Mouse (Mus musculus) fat pad, adult 2 months (tissue): ENCODE measurements around the gene Adcy9.
"Not testable (repeated sequence)": the region's sequence is repeated elsewhere in the genome, so short reads cannot be mapped to it uniquely, and the experiment has no call there.

Source experiments
- DNase-seq: peaks from one replicate; pipeline ENCODE4 v3.0.0-alpha.2; 2011; ENCODE audit warnings: low read depth, low spot score; ENCODE audit errors: extremely low read depth

Gene Adcy9

DNA sequence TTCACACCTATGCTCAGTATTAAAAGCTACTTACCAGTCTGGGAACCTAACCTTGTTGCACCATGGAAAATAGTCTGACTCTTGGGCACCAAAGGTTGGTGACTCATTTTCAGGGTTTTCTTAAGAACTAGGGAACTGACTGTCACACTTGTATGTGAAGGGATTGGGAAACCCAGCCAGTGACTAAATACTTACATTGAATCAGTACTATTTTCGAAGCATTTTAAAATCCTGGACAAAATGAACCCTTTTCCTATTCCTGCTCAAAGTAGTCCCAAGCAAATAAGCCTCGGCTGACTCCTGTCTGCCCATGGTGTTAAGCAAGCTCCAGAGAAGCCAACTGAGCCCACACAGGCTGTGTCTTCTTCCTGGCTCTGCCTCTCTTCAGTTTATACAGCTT, 144.1 kb downstream of the Adcy9 start:
- DNase-seq = no peak

DNA sequence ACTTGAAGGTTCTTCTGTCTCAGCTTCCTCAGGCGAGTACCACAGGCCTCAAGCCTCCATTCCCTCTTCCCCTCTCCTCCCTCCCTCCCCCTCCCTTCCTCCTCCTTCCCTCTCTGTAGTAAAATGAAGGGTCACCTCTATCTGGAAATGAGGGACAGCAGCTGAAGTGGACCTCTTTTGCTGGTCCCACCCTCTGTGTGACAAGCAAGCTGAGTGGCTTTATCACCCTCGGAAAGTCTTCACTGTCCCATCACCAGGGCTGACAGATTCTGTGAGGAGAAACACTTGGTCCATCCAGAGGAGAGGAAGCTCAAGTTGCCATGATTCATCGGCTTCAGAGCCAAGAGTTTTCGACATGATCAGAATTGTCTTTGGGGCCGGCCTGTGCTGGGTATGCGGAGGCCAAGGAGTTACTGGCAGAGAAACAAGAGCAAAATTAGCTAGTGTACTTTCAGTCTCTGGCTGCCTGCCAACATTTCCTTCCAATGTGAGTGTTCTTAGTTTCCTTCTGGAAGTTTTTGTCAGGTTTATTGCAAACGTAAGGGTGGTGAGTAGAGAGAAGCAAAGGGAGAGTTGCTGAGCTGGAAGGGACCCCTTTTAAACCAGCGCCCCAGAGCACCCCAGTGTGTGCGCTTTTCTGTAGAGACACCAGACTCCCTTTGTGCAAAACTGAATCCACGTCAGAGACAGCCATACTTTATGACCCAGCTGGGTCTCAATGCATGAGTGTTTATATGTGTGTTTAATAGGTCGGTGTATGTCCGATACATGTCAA, 146.4 kb downstream of the Adcy9 start:
- peak; percentile 55 for DNase-seq

DNA sequence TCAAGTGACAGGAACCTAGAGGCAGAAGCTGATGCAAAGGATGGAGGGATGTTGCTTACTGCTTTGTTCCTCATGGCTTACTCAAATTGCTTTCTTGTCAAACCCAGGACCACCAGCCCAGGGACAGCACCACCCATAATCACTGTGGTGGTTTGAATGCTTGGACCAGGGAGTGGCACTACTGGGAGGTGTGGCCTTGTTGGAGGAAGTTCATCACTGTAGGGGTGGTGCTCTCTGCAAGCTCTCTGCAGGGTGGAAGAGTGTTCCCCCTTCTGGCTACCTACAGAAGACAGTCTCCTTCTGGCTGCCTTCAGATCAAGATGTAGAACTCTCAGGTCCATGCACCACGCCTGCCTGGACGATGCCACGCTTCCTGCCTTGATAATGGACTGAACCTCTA, 148.0 kb downstream of the Adcy9 start:
- no peak for DNase-seq

DNA sequence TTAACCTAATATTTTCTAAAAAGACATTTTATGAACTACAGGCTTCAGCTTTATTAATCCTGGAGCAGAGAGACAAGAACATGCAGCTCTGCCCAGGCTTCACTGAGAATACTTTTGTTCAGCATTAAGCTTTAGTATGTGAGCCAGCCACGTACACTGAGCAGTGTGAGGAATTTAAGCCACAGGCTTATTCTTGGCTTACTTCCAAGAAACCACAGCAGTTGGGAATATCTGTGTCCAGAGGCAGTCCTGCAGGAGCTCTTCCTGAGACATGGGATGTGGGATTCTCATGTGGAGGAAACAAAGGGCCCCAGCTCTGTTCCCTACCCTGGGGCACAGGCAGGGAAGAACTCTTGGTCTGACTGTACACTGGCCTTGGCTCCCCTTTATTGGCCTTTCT, 149.4 kb downstream of the Adcy9 start:
- no peak for DNase-seq

DNA sequence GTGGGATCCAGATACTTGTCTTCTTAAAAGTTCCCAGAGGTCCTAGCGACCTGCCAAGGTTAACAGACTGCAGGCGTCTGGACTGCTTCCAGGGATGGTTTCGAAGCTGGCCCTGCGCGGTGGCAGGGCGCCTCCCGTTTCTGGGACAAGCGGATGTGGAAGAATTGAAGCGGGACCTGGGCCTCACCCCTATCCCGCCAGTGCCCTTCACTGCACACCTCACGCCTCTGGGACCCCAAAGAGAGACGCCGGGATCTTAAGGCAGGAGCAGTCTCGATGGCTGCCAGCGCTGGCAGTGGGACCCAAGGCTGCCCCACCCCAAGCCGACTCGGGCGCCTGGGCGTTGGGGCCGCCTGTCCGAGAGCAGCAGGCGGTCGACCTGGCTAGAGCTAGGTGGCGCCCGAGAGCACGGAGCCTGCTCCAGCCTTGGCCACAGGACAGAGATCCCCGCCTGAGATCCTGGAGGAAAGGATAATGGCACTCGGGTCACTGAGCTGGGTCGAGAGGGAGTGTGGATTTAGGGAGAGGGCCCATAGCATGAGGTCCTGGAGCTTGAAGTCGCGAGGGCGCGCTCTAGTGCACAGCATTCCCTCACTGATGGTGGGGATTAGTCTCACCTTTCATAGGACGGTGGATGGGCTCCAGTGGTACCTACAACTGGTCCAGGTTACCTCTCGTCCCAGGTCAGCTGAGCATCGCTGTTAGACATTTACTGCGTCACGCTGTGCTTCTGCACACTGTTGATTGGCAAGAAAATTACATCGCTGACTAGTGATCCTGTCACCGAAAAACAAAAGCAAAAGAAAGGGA, 152.2 kb downstream of the Adcy9 start:
- no peak for DNase-seq

DNA sequence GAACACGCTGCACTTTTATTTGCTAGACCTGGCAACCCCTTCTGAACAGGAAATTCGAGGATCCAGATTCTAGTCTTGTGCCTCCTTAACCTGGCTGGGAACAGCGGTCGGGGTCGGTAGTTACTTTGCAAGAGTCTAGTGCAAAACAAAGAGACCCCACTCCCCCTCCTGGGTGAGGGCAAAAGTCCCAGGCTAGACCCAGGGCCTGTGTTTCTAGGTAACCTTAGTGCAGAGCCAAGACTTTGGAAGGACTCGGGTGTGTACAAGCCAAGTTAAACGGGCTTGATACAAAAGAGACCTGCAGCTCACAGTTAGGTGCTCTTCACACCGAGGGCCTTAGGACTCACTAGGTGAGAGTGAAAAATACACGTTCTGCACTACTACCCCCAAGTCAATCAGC, 152.8 kb downstream of the Adcy9 start:
- DNase-seq = no peak

DNA sequence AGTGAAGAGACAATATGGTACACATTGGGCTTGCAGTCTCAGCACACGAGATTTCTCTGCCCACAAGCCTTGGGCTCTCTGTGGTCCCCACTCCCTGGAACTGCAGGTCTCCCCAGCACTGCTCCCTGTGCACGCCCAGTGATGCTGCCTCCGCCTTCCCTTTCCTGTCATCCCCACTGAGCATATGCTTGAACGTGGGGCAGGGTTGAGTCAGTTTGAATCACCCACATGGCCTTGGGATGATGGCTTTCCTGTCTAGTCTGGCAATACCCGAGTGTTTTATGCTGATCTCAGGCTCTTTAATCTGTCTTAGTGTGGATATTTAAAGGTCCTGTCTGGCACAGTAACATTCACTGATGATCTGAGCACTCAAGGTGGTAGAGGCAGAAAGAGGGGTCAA, 154.9 kb downstream of the Adcy9 start:
- no peak for DNase-seq

DNA sequence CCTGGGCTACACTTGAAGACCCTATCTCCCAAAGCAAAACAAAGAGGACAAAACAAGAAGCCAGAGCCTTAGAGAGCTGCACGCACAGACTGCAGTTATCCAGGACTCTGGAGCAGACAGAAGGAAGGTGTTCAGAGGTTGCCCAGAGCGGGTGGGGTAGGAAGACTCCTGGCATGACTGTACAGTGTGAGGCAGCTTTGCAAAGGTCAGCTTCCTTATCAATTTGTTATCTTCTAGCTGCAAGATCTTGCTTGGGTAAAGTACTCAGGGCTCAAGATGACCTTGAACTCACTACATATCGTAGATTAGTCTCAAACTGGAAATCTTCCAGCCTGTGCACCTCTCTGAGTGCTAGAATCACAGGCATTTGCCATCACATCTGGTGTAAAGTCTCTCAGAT, 156.8 kb downstream of the Adcy9 start:
- no peak for DNase-seq

DNA sequence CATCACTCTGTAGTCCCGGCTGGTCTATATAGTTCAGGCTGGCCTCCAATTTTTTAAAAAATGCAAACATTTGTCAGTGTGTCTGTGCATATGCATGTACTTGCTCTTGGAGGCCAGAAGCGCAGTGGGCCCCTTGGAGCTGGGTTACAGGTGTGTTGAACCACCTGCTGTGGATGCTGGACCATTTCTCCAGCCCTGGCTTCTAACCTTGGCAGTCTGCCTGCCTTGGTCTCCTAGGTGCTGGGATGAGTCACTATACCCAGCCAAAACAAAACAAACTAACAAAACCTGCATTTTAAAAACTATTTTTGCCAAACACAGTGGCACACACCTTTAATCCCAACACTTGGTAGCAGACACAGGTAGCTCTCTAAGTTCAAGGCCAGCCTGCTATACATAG, 162.8 kb downstream of the Adcy9 start:
- no peak for DNase-seq

DNA sequence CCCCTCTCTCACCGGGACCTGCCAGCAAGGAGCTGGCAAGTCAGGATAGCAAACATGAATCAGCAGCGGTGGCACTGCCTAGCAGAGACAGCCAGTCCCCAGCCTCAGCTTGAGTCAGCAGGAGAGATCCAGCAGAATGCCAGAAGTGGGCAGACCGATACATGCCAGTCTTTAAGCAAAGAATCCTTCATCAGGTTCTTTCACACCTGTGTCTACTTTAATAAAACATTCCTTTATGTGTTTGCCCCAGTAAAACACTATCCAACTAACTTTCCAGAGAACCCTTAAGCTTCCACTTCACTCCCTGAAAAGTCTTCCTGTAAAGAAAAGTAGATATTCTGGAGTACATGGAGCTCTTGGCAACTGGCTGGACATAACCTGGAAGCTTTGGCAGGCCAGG, 171.5 kb downstream of the Adcy9 start:
- no peak for DNase-seq

DNA sequence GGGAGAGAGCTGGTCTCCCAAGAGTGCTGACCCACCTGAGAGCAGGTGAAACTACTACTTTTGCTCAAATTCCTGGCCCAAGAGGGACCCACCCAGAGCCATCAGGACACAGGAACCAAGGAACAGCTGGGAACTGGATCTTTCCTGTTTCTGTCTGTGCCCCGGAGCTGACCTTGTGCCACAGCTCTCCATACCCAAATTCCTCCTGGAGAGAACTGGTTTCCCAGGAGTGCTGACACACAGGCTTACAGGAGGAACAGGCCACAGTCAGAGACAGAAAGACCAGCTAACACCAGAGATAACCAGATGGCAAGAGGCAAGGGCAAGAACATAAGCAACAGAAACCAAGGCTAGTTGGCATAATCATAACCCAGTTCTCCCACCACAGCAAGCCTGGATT, 175.1 kb downstream of the Adcy9 start:
- not testable (repeated sequence) for DNase-seq
